Mouse (Mus musculus) retina, postnatal 7 days (tissue): ENCODE measurements at regions not wholly inside any gene's neighbourhood (a gene's known extent, or its start where the extent isn't known, plus 50 kb on each side); places are given as distances from the start of the nearest gene placed in this dataset.

Experiments
- DNase-seq: peaks from one replicate; pipeline ENCODE4 v3.0.0-alpha.2; 2012; ENCODE audit warnings: low read depth, low spot score

GRCm38 (mm10) chr7:68579666-68580065 is 169.4 kb downstream of the Arrdc4 start:
- DNase-seq, result peak; percentile 75

DNA sequence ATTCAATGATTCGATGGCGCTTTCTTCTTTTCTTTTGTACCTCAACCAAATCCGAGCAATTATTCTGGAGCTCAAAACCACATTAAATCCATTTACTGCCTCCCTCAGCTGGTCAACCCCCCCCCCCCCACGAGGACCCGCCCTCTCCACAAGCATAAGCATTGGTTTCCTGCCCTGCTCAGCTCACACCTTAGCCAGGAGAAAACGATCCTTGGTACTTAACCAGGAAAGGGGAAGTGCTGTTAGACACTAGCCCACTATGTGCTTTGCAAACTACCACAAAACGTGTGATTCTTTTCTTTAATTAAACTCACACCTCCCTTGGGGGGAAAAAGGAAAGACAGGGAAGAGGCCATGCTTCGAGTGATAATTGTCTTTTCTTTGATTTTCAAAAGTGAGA is 169.8 kb downstream of the Arrdc4 start:
- DNase-seq, result no peak

GRCm38 (mm10) chr7:68571315-68571714 is 177.7 kb downstream of the Arrdc4 start:
- DNase-seq, result no peak

DNA sequence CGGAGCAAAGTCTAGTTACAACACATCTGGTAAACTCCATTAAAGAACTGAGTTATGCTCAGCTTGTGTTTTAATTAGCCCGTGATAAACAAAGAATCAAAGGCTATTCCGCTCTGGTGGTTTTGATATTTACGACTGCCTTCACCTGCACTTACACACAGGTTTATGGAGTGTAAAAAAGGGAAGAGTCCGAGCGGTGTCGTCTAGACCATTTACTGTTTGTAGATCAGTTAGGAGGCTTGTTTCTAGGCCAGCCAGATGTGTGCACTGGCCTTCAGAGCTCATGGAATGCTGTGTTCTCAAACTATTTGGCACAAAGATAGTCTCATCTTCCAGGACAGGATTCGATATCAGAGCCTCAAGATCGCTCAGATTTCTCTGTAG is 180.9 kb downstream of the Arrdc4 start:
- no peak for DNase-seq

GRCm38 (mm10) chr7:68567452-68568126 is 181.5 kb downstream of the Arrdc4 start:
- no peak for DNase-seq

DNA sequence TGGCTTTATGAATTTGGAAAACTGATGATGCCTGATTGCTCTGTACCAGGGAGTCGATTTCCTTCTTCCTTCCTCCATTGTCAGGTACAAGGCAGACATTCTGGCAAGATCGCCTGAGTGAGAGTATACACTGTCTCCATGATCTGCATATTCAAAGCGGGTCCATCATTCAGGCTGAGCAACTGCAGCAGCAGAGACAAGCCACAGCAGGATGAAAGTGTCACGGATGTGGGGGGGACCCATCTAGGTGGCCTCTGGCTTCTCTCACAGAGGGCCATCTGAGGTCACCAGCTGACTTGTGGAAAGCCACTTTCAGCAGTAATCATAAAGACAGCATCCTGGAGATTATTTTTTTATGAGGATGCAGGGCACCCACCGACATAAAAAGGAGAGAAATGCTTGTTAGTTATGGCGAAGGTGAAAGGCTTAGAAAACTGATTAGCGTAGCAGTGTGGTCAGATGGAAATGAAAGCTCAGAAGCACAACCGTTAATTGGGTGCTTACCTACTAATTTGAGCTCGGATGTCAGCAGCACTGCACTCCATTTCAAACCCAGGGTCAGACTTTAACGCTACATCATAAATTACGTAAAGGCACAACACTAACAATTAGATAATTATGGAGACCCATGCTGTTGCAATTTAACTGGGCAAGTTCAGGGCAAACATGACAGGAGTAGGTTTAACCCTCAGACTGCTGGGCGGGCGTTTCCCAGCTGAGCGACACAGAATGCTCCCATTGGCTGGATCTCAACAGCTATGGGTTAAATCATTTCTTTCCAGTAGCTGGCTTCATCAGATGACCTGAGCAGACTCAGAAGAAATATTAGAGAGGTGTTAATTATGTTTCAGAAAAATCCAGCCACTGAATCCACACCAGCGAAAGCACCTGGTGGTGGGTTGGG is 189.3 kb downstream of the Arrdc4 start:
- DNase-seq, result no peak

- no peak for DNase-seq
Observed at GRCm38 (mm10) chr7:68550330-68550729, 198.7 kb downstream of the Arrdc4 start.

DNA sequence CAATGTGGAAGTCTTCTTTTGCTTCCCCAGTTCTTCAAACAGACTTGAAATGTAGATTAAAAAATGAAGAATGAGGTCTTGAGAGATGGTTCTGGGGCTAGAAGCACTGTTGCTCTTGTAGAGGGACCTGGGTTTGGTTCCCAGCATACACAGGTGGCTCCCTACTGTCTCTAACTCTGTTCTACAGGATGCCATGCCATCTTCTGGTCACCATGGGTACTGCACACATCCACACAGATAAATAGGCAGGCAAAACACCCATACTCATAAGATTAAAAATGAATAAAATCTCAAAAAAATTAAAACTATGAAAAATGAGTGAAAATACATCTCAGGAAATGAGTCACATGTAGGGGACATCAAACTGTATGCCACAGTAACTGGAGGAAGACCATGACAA is 200.9 kb downstream of the Arrdc4 start:
- DNase-seq, result no peak

- no peak for DNase-seq
Observed at GRCm38 (mm10) chr7:68544136-68544535, 204.9 kb downstream of the Arrdc4 start.

DNA sequence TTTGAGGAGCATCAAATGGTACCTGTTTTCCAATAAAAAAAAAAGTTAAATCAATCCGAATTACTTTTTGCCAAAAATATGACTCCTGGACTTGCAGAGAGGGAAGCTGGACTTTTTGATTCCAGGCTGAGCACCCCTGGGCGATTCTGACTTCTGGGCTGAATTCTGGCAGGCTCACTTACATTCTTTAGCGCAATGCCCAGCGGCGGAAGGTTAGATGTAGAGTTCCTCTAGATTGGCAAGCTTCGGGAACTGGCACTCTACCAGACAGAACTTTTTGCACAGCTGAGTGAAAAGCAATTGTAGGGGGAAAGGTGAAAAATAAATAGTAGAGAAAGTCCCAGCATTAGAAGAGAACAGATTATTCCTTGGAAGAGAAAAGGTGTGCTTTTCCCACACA is 235.5 kb downstream of the Fam169b start:
- DNase-seq, result no peak

GRCm38 (mm10) chr7:68491143-68491810 is 217.6 kb downstream of the Fam169b start:
- DNase-seq, result no peak

- no peak for DNase-seq
Observed at GRCm38 (mm10) chr7:68486676-68487075, 213.0 kb downstream of the Fam169b start.

- no peak for DNase-seq
Observed at GRCm38 (mm10) chr7:68482553-68482952, 208.9 kb downstream of the Fam169b start.

GRCm38 (mm10) chr7:68480770-68481169 is 207.1 kb downstream of the Fam169b start:
- peak; percentile 43 for DNase-seq

DNA sequence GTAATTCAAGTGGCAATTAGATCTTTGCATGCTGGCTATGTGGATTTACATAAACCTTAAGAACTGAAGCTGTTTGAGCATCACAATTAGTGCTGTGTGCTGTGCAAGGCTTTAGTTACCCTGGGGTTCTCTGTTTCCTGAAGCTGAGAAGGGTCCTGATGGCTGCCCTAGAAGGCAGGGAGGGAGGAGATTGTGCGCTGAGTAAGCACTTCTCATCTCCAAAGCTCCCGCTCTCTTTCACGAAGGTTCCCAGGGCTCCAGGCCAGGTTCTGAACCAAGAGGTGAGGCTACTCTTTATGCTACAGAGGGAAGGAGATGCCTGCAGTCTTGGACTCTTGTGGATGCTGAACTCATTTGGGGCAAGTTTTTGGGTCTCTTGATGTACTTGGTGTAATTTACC is 206.7 kb downstream of the Fam169b start:
- no peak for DNase-seq

DNA sequence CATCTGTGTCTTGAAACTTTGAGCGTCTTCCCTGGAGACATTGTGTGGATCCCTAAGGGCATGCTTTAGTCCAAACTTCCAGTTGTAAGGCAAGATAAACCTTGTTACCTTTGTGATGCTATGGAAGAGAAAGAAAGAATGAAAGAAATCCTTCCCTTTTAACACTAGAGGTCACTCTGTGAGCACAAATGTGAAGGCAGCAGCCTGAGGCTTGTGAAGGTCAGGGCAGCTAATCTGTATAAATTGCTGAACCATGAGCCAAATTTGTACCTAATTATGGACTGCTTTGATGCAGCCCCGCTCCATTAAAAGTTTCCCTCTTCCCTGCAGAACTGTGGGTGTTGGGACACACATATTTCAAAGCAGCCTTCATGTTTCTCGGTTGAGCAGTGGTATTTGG is 204.4 kb downstream of the Fam169b start:
- peak; percentile 23 for DNase-seq

- no peak for DNase-seq
Observed at GRCm38 (mm10) chr7:68472800-68473199, 199.2 kb downstream of the Fam169b start.

- DNase-seq, result no peak
Observed at GRCm38 (mm10) chr7:68470983-68471382, 197.3 kb downstream of the Fam169b start.

DNA sequence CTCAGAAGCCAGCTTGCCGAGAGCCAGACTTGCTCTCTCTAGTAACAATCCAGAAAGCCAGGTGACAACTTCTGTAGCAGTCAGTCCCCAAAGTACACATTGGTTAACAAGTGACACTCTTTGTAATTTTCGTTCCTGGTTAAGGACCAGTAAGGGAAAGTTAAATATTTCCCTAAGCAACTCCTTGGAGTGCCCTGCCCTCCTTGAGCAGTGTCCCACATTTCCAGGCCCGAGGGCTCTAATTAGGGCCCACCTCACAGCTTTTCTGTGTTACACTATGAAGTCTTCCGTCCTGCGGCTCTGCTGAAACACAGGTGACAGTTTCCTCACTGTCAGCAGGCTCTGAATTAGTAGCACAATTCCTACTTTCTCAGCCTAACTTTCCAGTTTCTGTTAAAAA is 194.9 kb downstream of the Fam169b start:
- DNase-seq, result no peak

DNA sequence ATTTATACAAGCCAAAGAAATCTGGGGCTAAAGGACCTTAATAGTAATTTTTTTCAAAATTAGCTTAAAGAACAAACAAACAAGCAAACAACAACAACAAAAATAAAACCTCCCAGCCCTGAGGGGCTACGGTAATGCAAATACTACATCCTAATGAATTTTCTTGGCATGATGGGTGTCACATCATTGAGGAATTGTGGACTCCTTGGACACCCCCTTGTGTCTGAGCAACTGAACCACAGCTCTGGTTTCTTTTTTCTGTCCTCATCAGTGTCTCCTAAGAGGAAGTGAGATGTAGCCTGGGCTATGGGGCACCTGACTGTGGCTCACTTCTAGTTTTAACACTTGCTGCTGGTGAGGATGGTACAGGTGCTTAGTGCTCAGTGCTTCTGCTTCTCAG is 184.2 kb downstream of the Fam169b start:
- no peak for DNase-seq

DNA sequence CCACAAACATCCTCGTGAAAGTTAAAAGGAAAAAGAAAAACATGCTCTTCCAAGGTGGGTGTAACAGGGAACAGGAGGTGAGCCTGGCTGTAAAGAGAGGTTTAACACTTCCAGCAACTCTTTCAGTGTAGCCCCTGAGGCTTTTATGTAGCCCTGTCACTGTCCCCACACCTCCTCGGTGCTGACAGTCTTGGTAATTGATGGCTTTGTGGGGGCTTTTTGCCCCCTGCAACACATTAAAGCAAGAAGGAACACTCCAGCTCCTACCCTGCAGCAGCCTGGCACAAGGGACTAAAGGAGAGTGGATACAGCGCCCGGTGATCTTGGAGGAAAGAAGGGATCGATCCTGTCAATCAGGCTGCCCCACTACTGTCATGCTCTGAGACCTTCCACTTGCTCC is 181.8 kb downstream of the Fam169b start:
- no peak for DNase-seq

- no peak for DNase-seq
Observed at GRCm38 (mm10) chr7:68453028-68453692, 179.5 kb downstream of the Fam169b start.
